Mouse (Mus musculus) thymus, postnatal 10 days (tissue): ENCODE measurements at regions not wholly inside any gene's neighbourhood (a gene's known extent, or its start where the extent isn't known, plus 50 kb on each side); places are given as distances from the start of the nearest gene placed in this dataset.

ENCODE experiments used
- DNase-seq, 2 experiments: peaks; one replicate each; pipeline ENCODE4 v3.0.0; 2021; ENCODE audit warnings: low spot score in 2 of 2

GRCm38 (mm10) chr17:80891656-80892055, 52.8 kb upstream of the Tmem178 start:
- DNase-seq = no peak

GRCm38 (mm10) chr17:80889095-80889494, 55.3 kb upstream of the Tmem178 start:
- no peak for DNase-seq

GRCm38 (mm10) chr17:80887749-80888119, 56.7 kb upstream of the Tmem178 start:
- no peak for DNase-seq

GRCm38 (mm10) chr17:80887021-80887748, 57.2 kb upstream of the Tmem178 start:
- no peak for DNase-seq

- DNase-seq = no peak
Observed at GRCm38 (mm10) chr17:80886211-80886701, 58.2 kb upstream of the Tmem178 start.

- no peak for DNase-seq
Observed at GRCm38 (mm10) chr17:80885706-80886105, 58.7 kb upstream of the Tmem178 start.

GRCm38 (mm10) chr17:80884886-80885285, 59.5 kb upstream of the Tmem178 start:
- DNase-seq = no peak

- DNase-seq = no peak
Observed at GRCm38 (mm10) chr17:80882476-80882875, 62.0 kb upstream of the Tmem178 start.

GRCm38 (mm10) chr17:80880325-80880724, 64.1 kb upstream of the Tmem178 start:
- no peak for DNase-seq

- DNase-seq = no peak
Observed at GRCm38 (mm10) chr17:80875352-80876044, 68.9 kb upstream of the Tmem178 start.

- no peak for DNase-seq
Observed at GRCm38 (mm10) chr17:80870965-80871364, 73.5 kb upstream of the Tmem178 start.

GRCm38 (mm10) chr17:80862338-80862737, 82.1 kb upstream of the Tmem178 start:
- DNase-seq = no peak

- no peak for DNase-seq
Observed at GRCm38 (mm10) chr17:80846996-80847810, 97.2 kb upstream of the Tmem178 start.

- DNase-seq = no peak
Observed at GRCm38 (mm10) chr17:80845349-80845748, 99.1 kb upstream of the Tmem178 start.

GRCm38 (mm10) chr17:80841903-80842302, 102.5 kb upstream of the Tmem178 start:
- DNase-seq = no peak

- no peak for DNase-seq
Observed at GRCm38 (mm10) chr17:80840896-80841295, 103.5 kb upstream of the Tmem178 start.

- DNase-seq = no peak
Observed at GRCm38 (mm10) chr17:80840452-80840851, 104.0 kb upstream of the Tmem178 start.

- no peak for DNase-seq
Observed at GRCm38 (mm10) chr17:80834701-80835100, 106.4 kb upstream of the Map4k3 start.

- DNase-seq = no peak
Observed at GRCm38 (mm10) chr17:80834176-80834517, 105.9 kb upstream of the Map4k3 start.

- no peak for DNase-seq
Observed at GRCm38 (mm10) chr17:80833355-80834175, 105.3 kb upstream of the Map4k3 start.

GRCm38 (mm10) chr17:80831686-80832085, 103.4 kb upstream of the Map4k3 start:
- DNase-seq = no peak

- no peak for DNase-seq
Observed at GRCm38 (mm10) chr17:80827896-80828295, 99.6 kb upstream of the Map4k3 start.
